Mouse (Mus musculus) C2C12 (cell line): ENCODE measurements around the gene Rab8b. TPM values are rescaled to one million over a fixed set of nuclear protein-coding genes. Genes with fewer than 3 reads are reported as not detected.

Source experiments
- H3K27me3 ChIP-seq: one replicate; pipeline ENCODE4 v1.6.1; 2011; ENCODE audit not compliant: control insufficient read depth, insufficient read depth, insufficient read length
- H3K36me3 ChIP-seq: one replicate; pipeline ENCODE4 v1.6.1; 2011; ENCODE audit not compliant: control insufficient read depth, insufficient read depth
- H3K4me3 ChIP-seq: one replicate; pipeline ENCODE4 v1.5.1; 2011; ENCODE audit warnings: mild to moderate bottlenecking, control low read depth; ENCODE audit not compliant: poor library complexity, insufficient read depth, severe bottlenecking
- H3K79me2 ChIP-seq: one replicate; pipeline ENCODE4 v1.6.1; 2011; ENCODE audit not compliant: control insufficient read depth, insufficient read depth
- H3K79me3 ChIP-seq: one replicate; pipeline ENCODE4 v1.6.1; 2011; ENCODE audit warnings: low read depth, control low read depth
- H3ac ChIP-seq: one replicate; pipeline ENCODE3; 2011; ENCODE audit warnings: low read depth; ENCODE audit not compliant: control insufficient read depth, insufficient read length
- CEBPB ChIP-seq: IDR thresholded peaks from one replicate; pipeline ENCODE4 v1.6.1; 2011; ENCODE audit warnings: low read depth, mild to moderate bottlenecking, control low read depth, moderate library complexity
- CTCF ChIP-seq: IDR thresholded peaks from one replicate; pipeline ENCODE4 v1.5.1; 2011; ENCODE audit not compliant: control insufficient read depth, insufficient read depth, insufficient read length
- FOSL1 ChIP-seq: IDR thresholded peaks from one replicate; pipeline ENCODE4 v1.8.0; 2011; ENCODE audit warnings: mild to moderate bottlenecking, low read length; ENCODE audit not compliant: poor library complexity, insufficient read depth, severe bottlenecking
- MAX ChIP-seq: IDR thresholded peaks from one replicate; pipeline ENCODE4 v1.6.1; 2011; ENCODE audit warnings: mild to moderate bottlenecking, control low read depth
- MYOD1 ChIP-seq: IDR thresholded peaks from one replicate; pipeline ENCODE4 v1.6.1; 2011; ENCODE audit warnings: low read depth; ENCODE audit not compliant: control insufficient read depth, insufficient read length
- MYOG ChIP-seq: IDR thresholded peaks from one replicate; pipeline ENCODE4 v1.6.1; 2011; ENCODE audit not compliant: control insufficient read depth, insufficient read length; ENCODE audit errors: extremely low read depth
- USF1 ChIP-seq: IDR thresholded peaks from one replicate; pipeline ENCODE4 v1.6.1; 2011; ENCODE audit warnings: low read depth, mild to moderate bottlenecking, control low read depth, moderate library complexity
- polyA plus RNA-seq: library from polyadenylated mRNA; unstranded; fragments of >200 nt; fragmentation: generic; extraction: Trizol; gene quantifications from one replicate; pipeline ENCODE4 v1.2.1, GENCODE M21; 2012; ENCODE audit warnings: missing spikeins

Gene Rab8b
- polyA plus RNA-seq, 1 experiment = 4.1 TPM

- no peaks in the 10 kb centered on the region for H3K36me3 ChIP-seq
- TF ChIP-seq MAX = no peak
- no peak for TF ChIP-seq MYOD1
- TF ChIP-seq MYOG = no peak
- TF ChIP-seq USF1 = no peak
- no peak for TF ChIP-seq CTCF
- TF ChIP-seq FOSL1 = no peak
- TF ChIP-seq CEBPB = no peak
- no peaks in the 10 kb centered on the region for H3K79me2 ChIP-seq
- H3K27me3 ChIP-seq = no peaks in the 10 kb centered on the region
- H3K4me3 ChIP-seq = no peak overlapping the region
- no peak overlapping the region for H3ac ChIP-seq
- no peaks in the 10 kb centered on the region for H3K79me3 ChIP-seq
These were observed 14.7 kb upstream of the Rab8b start for GRCm38 (mm10) chr9:66933869-66934808.

- Histone ChIP-seq H3K36me3 (no peaks in the 10 kb centered on the region), H3ac (no peak overlapping the region), H3K79me3 (no peaks in the 10 kb centered on the region), H3K27me3 (no peaks in the 10 kb centered on the region), H3K4me3 (no peak overlapping the region), H3K79me2 (no peaks in the 10 kb centered on the region)
- TF ChIP-seq MYOD1 (no peak), USF1 (no peak), CTCF (no peak), MAX (no peak), MYOG (no peak), CEBPB (no peak), FOSL1 (no peak)
These were observed 10.9 kb upstream of the Rab8b start for GRCm38 (mm10) chr9:66930351-66930750.

GRCm38 (mm10) chr9:66927696-66928402 is 8.4 kb upstream of the Rab8b start:
- Histone ChIP-seq H3K36me3 (no peaks in the 10 kb centered on the region), H3K4me3 (no peak overlapping the region)
- TF ChIP-seq USF1 = no peak
- no peak for TF ChIP-seq FOSL1
- no peak for TF ChIP-seq MAX
- TF ChIP-seq MYOG = no peak
- no peak for TF ChIP-seq MYOD1
- no peak for TF ChIP-seq CEBPB
- no peak for TF ChIP-seq CTCF

GRCm38 (mm10) chr9:66925853-66926252 is 6.4 kb upstream of the Rab8b start:
- TF ChIP-seq MYOD1 (no peak), MYOG (no peak), CEBPB (no peak), USF1 (no peak), CTCF (no peak), FOSL1 (no peak), MAX (no peak)
- Histone ChIP-seq H3K27me3 (no peaks in the 10 kb centered on the region), H3K79me3 (no peaks in the 10 kb centered on the region), H3K79me2 (no peaks in the 10 kb centered on the region), H3K36me3 (no peaks in the 10 kb centered on the region), H3K4me3 (no peak overlapping the region), H3ac (no peak overlapping the region)

More at GRCm38 (mm10) chr9:66927696-66928402, 8.4 kb upstream of the Rab8b start:
- H3ac ChIP-seq = no peak overlapping the region
- no peaks in the 10 kb centered on the region for H3K79me2 ChIP-seq
- no peaks in the 10 kb centered on the region for H3K27me3 ChIP-seq
- H3K79me3 ChIP-seq = no peaks in the 10 kb centered on the region

- no peaks in the 10 kb centered on the region for H3K27me3 ChIP-seq
- H3ac ChIP-seq = no peak overlapping the region
- no peaks in the 10 kb centered on the region for H3K36me3 ChIP-seq
- H3K79me3 ChIP-seq = peaks cover 5% of the 10 kb centered on the region
- no peak for TF ChIP-seq MAX
- H3K4me3 ChIP-seq = no peak overlapping the region
- peaks cover 22% of the 10 kb centered on the region for H3K79me2 ChIP-seq
These were observed 2.6 kb upstream of the Rab8b start for GRCm38 (mm10) chr9:66922076-66922475.
